Mouse (Mus musculus): Measurements from ENCODE around the gene Rin3.

Rin3 gene

GRCm38 (mm10) chr12:102302322-102302721 is 19.5 kb downstream of the Rin3 start:
- DNase-seq (ENCODE audit: low read depth, low spot score) = no peak

GRCm38 (mm10) chr12:102302831-102303351 is 20.0 kb downstream of the Rin3 start:
- no peak for DNase-seq (ENCODE audit: low read depth, low spot score)

- DNase-seq (ENCODE audit: low read depth, low spot score) = no peak
These were observed 21.0 kb downstream of the Rin3 start for GRCm38 (mm10) chr12:102303867-102304266.

- no peak for DNase-seq (ENCODE audit: low read depth, low spot score)
These were observed 22.4 kb downstream of the Rin3 start for GRCm38 (mm10) chr12:102305069-102305836.

- DNase-seq (ENCODE audit: low read depth, low spot score) = no peak
These were observed 25.2 kb downstream of the Rin3 start for GRCm38 (mm10) chr12:102308001-102308456.

- no peak for DNase-seq (ENCODE audit: low read depth, low spot score)
These were observed 25.7 kb downstream of the Rin3 start for GRCm38 (mm10) chr12:102308457-102309011.

- DNase-seq (ENCODE audit: low read depth, low spot score) = no peak
These were observed 26.4 kb downstream of the Rin3 start for GRCm38 (mm10) chr12:102309099-102309799.

GRCm38 (mm10) chr12:102309800-102310195 is 26.9 kb downstream of the Rin3 start:
- no peak for DNase-seq (ENCODE audit: low read depth, low spot score)

GRCm38 (mm10) chr12:102310261-102310660 is 27.4 kb downstream of the Rin3 start:
- DNase-seq (ENCODE audit: low read depth, low spot score) = no peak

- no peak for DNase-seq (ENCODE audit: low read depth, low spot score)
These were observed 28.6 kb downstream of the Rin3 start for GRCm38 (mm10) chr12:102311454-102311853.

GRCm38 (mm10) chr12:102319150-102319549 is 36.3 kb downstream of the Rin3 start:
- no peak for DNase-seq (ENCODE audit: low read depth, low spot score)

- no peak for DNase-seq (ENCODE audit: low read depth, low spot score)
These were observed 37.1 kb downstream of the Rin3 start for GRCm38 (mm10) chr12:102319899-102320298.

GRCm38 (mm10) chr12:102320322-102320721 is 37.5 kb downstream of the Rin3 start:
- no peak for DNase-seq (ENCODE audit: low read depth, low spot score)

- DNase-seq (ENCODE audit: low read depth, low spot score) = no peak
These were observed 38.3 kb downstream of the Rin3 start for GRCm38 (mm10) chr12:102321064-102321728.

GRCm38 (mm10) chr12:102321855-102322254 is 39.0 kb downstream of the Rin3 start:
- no peak for DNase-seq (ENCODE audit: low read depth, low spot score)

GRCm38 (mm10) chr12:102323392-102323791 is 40.5 kb downstream of the Rin3 start:
- DNase-seq (ENCODE audit: low read depth, low spot score) = no peak

- DNase-seq (ENCODE audit: low read depth, low spot score) = no peak
These were observed 41.5 kb downstream of the Rin3 start for GRCm38 (mm10) chr12:102324156-102324885.

- no peak for DNase-seq (ENCODE audit: low read depth, low spot score)
These were observed 42.0 kb downstream of the Rin3 start for GRCm38 (mm10) chr12:102324886-102325220.

- DNase-seq (ENCODE audit: low read depth, low spot score) = no peak
These were observed 44.0 kb downstream of the Rin3 start for GRCm38 (mm10) chr12:102326753-102327340.

GRCm38 (mm10) chr12:102327525-102327924 is 44.7 kb downstream of the Rin3 start:
- DNase-seq (ENCODE audit: low read depth, low spot score) = no peak

- no peak for DNase-seq (ENCODE audit: low read depth, low spot score)
These were observed 45.2 kb downstream of the Rin3 start for GRCm38 (mm10) chr12:102328090-102328489.
